Mouse (Mus musculus) CD8-positive naive resting alpha-beta T cell, adult 2 months (primary cell): ENCODE measurements around the gene Olfr661.

Source experiments
- DNase-seq, 2 experiments: peaks; one replicate each; pipeline ENCODE4 v3.0.0; 2022; ENCODE audit warnings: low read depth in 2 of 2, low spot score in 2 of 2

Gene Olfr661

GRCm38 (mm10) chr7:104686201-104686600, at the start of gene Olfr661:
Olfr661 (plus strand) TSS chr7:104686501.
- DNase-seq, result no peak

GRCm38 (mm10) chr7:104646841-104647482, 39.3 kb upstream of the Olfr661 start, which contains the start of gene Olfr658:
Olfr658 (minus strand) TSS chr7:104647305.
- no peak for DNase-seq

- no peak for DNase-seq
These were observed 19.8 kb upstream of the Olfr661 start, which contains the start of gene Olfr659 for GRCm38 (mm10) chr7:104666453-104666852. Olfr659 (plus strand) TSS chr7:104666753.
